Mouse (Mus musculus) bone marrow, adult 2 months (tissue): Measurements from ENCODE around the gene Setd1b.

ENCODE experiments used
- CTCF ChIP-seq: fragments of 200-500 bp; IDR thresholded peaks from 2 replicates; pipeline ENCODE4 v1.5.1; 2011; ENCODE audit warnings: low read length, control low read depth; ENCODE audit not compliant: control insufficient read depth, insufficient read depth
- POLR2A ChIP-seq: fragments of 200-500 bp; IDR thresholded peaks from 2 replicates; pipeline ENCODE4 v1.6.1; 2011; ENCODE audit warnings: low read depth, mild to moderate bottlenecking, control low read depth, low read length, borderline replicate concordance; ENCODE audit not compliant: control insufficient read depth

GRCm38 (mm10) chr5:123125105-123125504, 16.9 kb upstream of the Setd1b start:
- TF ChIP-seq POLR2A (no peak), CTCF (no peak)
